Mouse (Mus musculus) intestine, embryonic 16.5 days (tissue): ENCODE measurements around the gene Dab2. TPM values are rescaled to one million over a fixed set of nuclear protein-coding genes. Genes with fewer than 3 reads are reported as not detected.

Experiments
- ATAC-seq: fragments of 200-750 bp; cut with Nextera tagmentation; 2 replicates; pipeline ENCODE4 v1.8.0; 2017; ENCODE audit warnings: moderate TSS enrichment, moderate library complexity
- H3K27ac ChIP-seq: fragments of 300-500 bp; sonication (generic); 2 replicates; pipeline ENCODE4 v1.5.1; 2014; ENCODE audit warnings: mild to moderate bottlenecking, low read length
- H3K27me3 ChIP-seq: fragments of 300-500 bp; sonication (generic); replicated peaks from 2 replicates; pipeline ENCODE4 v1.6.1; 2014; ENCODE audit warnings: low read length, control low read depth, mixed read lengths; ENCODE audit not compliant: control insufficient read depth, insufficient read depth
- H3K36me3 ChIP-seq: fragments of 300-500 bp; sonication (generic); 2 replicates; pipeline ENCODE4 v1.6.1; 2014; ENCODE audit warnings: low read length, control low read depth; ENCODE audit not compliant: control insufficient read depth, insufficient read depth
- H3K4me1 ChIP-seq: fragments of 300-500 bp; sonication (generic); 2 replicates; pipeline ENCODE4 v1.6.1; 2014; ENCODE audit warnings: low read length, control low read depth, mixed read lengths; ENCODE audit not compliant: control insufficient read depth, insufficient read depth
- H3K4me2 ChIP-seq: fragments of 300-500 bp; sonication (generic); 2 replicates; pipeline ENCODE4 v1.6.1; 2014; ENCODE audit warnings: low read depth, low read length, control low read depth
- H3K4me3 ChIP-seq: fragments of 300-500 bp; sonication (generic); 2 replicates; pipeline ENCODE4 v1.5.1; 2014; ENCODE audit warnings: mild to moderate bottlenecking, low read length
- H3K9ac ChIP-seq: fragments of 300-500 bp; sonication (generic); 2 replicates; pipeline ENCODE4 v1.6.1; 2014; ENCODE audit warnings: low read depth, low read length
- H3K9me3 ChIP-seq: fragments of 300-500 bp; sonication (generic); 2 replicates; pipeline ENCODE4 v1.6.1; 2016; ENCODE audit warnings: low read length, control low read depth; ENCODE audit not compliant: control insufficient read depth
- WGBS: fragments of 180-500 bp; shearing (Covaris S2); extraction: QIAGEN DNeasy Blood & Tissue Kit; methylation state at CpG from one replicate; pipeline ENCODE4 v1.1.7; 2014; 5-methylcytosine and 5-hydroxymethylcytosine counted together
- polyA plus RNA-seq: library from polyadenylated mRNA; unstranded; fragments of >200 nt; fragmentation: Nextera tagmentation; extraction: Ambion mirVana; gene quantifications from 2 replicates; pipeline ENCODE4 v1.2.1, GENCODE M21; 2015

Gene Dab2
- 55.5 and 73.7 TPM in 2 replicates for polyA plus RNA-seq

- H3K9ac ChIP-seq, result no peak within 1 kb of the TSS
- no peaks in the 10 kb centered on the region for H3K36me3 ChIP-seq
- no peak within 1 kb of the TSS for H3K27ac ChIP-seq
- WGBS, result 88% methylated on average over 3 of the region's 3 CpGs
- no peaks in the 10 kb centered on the region for H3K4me1 ChIP-seq
- ATAC-seq, result no peak
- no peak within 1 kb of the TSS for H3K4me2 ChIP-seq
- no peak within 1 kb of the TSS for H3K4me3 ChIP-seq
- no peaks in the 10 kb centered on the region for H3K27me3 ChIP-seq
- no peaks in the 10 kb centered on the region for H3K9me3 ChIP-seq
Measured at GRCm38 (mm10) chr15:6299554-6299953, at the start of gene Dab2. Gene Dab2, plus strand, starts transcription at chr15:6299788.

GRCm38 (mm10) chr15:6253471-6253870, 46.1 kb upstream of the Dab2 start:
- Histone ChIP-seq H3K9ac (no peak overlapping the region), H3K4me2 (no peak overlapping the region), H3K4me3 (no peak overlapping the region), H3K9me3 (no peaks in the 10 kb centered on the region), H3K27ac (no peak overlapping the region), H3K27me3 (no peaks in the 10 kb centered on the region), H3K4me1 (no peaks in the 10 kb centered on the region), H3K36me3 (no peaks in the 10 kb centered on the region)
- WGBS, result 91% methylated on average over 2 of the region's 2 CpGs
- no peak for ATAC-seq

DNA sequence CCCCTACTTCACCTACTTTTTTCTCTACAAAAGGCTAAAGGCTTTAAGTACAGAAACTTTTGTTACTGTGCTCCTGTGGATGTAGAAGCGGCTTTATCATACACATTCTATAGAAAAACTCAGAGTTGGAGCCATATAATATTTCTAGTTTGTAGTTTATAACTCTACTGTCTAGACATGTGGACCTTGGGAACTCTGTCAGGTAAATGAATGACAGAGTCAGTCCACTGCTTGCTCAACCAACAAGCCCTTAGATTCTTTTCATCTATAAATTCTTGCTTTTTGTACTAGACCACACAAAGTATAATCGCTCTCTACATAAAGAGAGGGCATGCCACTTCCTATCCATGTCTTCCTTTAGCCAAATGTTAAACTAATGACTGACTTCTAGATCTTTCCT, 45.2 kb upstream of the Dab2 start:
- peak; percentile 88 for ATAC-seq
- H3K4me3 ChIP-seq, result no peak overlapping the region
- no peak overlapping the region for H3K27ac ChIP-seq
- WGBS, result 72% methylated on average over 2 of the region's 2 CpGs
- no peaks in the 10 kb centered on the region for H3K27me3 ChIP-seq
- no peaks in the 10 kb centered on the region for H3K9me3 ChIP-seq
- no peak overlapping the region for H3K9ac ChIP-seq
- no peak overlapping the region for H3K4me2 ChIP-seq
- no peaks in the 10 kb centered on the region; the same call in 1 of the 2 replicates for H3K4me1 ChIP-seq
- H3K36me3 ChIP-seq, result no peaks in the 10 kb centered on the region

- Histone ChIP-seq H3K9ac (no peak overlapping the region), H3K27ac (no peak overlapping the region), H3K4me1 (peaks cover 10% of the 10 kb centered on the region), H3K4me2 (no peak overlapping the region), H3K4me3 (no peak overlapping the region), H3K36me3 (no peaks in the 10 kb centered on the region), H3K27me3 (no peaks in the 10 kb centered on the region), H3K9me3 (no peaks in the 10 kb centered on the region)
- no peak for ATAC-seq
- 74% methylated on average over 2 of the region's 2 CpGs for WGBS
Measured at GRCm38 (mm10) chr15:6257049-6257448, 42.5 kb upstream of the Dab2 start.

GRCm38 (mm10) chr15:6259957-6260740, 39.4 kb upstream of the Dab2 start:
- 23% methylated on average over 3 of the region's 3 CpGs for WGBS
- no peak overlapping the region for H3K4me2 ChIP-seq
- H3K27me3 ChIP-seq, result no peaks in the 10 kb centered on the region
- no peak overlapping the region for H3K9ac ChIP-seq
- peak overlapping the region; percentile 65 for H3K27ac ChIP-seq
- H3K4me3 ChIP-seq, result no peak overlapping the region
- H3K36me3 ChIP-seq, result no peaks in the 10 kb centered on the region
- H3K4me1 ChIP-seq, result peaks cover 10% of the 10 kb centered on the region
- H3K9me3 ChIP-seq, result no peaks in the 10 kb centered on the region
- ATAC-seq, result 0 out of 2 replicates have a peak, but pooled peaks have one; percentile 50

DNA sequence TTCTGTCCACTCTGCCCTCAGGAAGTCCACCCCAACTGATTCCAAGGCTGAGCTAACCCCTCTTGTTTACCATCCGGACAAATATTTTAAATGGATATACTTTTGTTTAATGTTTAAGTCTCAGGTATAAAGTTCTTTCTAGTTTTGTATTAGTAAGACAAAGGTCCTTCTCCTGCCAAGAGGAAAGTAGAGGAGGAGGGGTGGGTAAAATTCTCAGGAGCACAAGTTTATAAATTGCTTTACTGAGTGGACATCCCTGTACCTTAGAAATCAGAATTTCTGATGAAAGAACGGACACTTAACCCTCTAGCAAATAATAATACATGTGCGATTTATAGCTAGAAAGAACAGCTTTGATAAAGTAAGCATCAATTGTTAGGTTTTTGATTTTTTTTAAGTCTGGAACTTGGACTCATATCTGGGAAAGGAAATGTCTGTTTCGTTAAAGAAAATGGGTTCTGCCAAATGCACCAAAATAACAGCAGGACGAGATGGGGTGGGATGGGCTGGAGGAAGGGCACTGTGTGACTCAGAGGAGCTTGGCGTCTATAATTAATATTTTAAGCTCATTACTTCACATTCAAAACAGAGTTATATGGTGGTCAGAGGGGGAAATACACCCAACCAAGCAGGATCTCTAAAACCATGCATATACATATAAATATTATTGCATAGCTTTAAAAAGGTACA, 38.7 kb upstream of the Dab2 start:
- Histone ChIP-seq H3K4me2 (no peak overlapping the region), H3K27ac (peak overlapping the region; percentile 65), H3K4me1 (peaks cover 10% of the 10 kb centered on the region), H3K4me3 (no peak overlapping the region), H3K9me3 (no peaks in the 10 kb centered on the region), H3K9ac (no peak overlapping the region), H3K27me3 (no peaks in the 10 kb centered on the region), H3K36me3 (no peaks in the 10 kb centered on the region)
- WGBS, result 44% methylated on average over 6 of the region's 6 CpGs
- ATAC-seq, result no peak

DNA sequence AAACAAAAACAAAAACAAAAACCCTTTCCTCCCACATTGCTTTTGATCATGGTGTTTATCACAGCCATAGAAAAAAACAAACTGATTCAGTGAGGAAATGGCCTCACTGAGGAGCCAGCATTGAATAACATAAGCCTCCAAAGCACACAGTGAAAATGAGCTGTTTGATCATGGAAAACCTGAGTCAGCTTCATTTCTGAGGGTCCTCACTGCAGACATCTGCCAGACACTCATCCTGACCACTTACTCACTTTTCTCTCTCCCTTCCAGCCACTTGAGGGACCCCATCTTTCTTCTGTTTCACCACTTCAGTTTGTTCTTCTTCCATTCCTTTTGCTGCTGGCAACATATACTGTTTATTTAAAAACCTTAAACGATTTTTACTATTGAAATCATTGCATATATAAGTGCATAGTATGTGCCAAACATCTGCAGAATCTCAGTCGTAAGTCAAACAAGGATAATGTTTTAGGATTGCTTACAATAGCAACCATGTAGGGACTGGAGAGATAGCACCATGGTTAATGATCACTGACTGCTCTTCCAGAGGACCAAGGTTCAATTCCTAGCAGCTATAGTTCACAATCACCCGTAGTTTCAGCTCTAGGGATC, 32.3 kb upstream of the Dab2 start:
- Histone ChIP-seq H3K4me1 (peaks cover 2% of the 10 kb centered on the region; the same call in 1 of the 2 replicates), H3K27me3 (no peaks in the 10 kb centered on the region), H3K36me3 (no peaks in the 10 kb centered on the region), H3K4me3 (no peak overlapping the region), H3K27ac (peak overlapping the region; percentile 23; the same call in 1 of the 2 replicates), H3K4me2 (no peak overlapping the region), H3K9me3 (no peaks in the 10 kb centered on the region), H3K9ac (no peak overlapping the region)
- peak; percentile 55 for ATAC-seq
- WGBS, result 39% methylated on average over 3 of the region's 3 CpGs

DNA sequence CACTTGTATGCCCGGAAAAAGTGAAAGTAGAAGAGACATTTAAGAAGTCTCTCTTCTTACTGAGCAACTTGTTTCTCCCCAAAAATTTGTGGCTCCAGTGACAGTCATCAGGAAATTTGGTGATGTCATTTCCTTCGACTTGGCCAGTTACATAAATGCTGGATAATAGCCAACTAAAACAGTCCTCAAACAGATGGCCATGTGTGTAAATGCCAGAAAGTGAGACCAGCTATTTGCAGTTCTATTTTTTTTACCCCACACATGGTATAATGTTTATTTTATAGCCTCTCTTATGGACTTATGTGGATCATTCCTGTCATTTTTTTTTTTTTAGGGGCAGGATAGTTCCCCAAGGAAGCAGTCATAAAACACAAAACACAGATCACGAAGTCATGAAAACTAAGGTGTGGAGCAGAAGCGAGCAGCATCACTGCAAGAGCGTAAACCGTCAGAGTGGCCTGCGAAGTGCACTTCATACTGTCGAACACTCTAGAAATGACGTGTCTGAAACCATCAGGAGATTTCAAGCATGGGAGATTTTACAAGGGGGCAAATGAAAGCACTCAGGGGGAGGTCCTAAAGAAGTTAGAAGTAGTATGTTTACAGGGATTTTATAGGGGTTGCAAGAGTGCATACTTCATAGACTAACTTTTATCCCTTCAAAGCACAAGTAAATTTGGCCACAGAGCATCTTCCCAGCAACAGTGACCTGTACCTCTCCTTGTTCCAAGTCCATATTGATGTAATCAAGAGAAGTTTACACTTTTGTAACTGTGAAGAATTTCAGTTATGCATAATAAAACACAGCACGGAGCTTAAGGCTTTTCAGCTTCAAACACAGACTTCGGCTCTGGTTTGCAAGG, 20.8 kb upstream of the Dab2 start:
- H3K4me1 ChIP-seq, result peaks cover 7% of the 10 kb centered on the region
- no peaks in the 10 kb centered on the region for H3K36me3 ChIP-seq
- no peak overlapping the region for H3K4me3 ChIP-seq
- no peaks in the 10 kb centered on the region for H3K27me3 ChIP-seq
- no peak overlapping the region for H3K4me2 ChIP-seq
- 47% methylated on average over 11 of the region's 11 CpGs for WGBS
- H3K27ac ChIP-seq, result peak overlapping the region; percentile 33; the same call in 1 of the 2 replicates
- no peak overlapping the region; the same call in 1 of the 2 replicates for H3K9ac ChIP-seq
- no peaks in the 10 kb centered on the region for H3K9me3 ChIP-seq
- no peak for ATAC-seq
